Mouse (Mus musculus) stomach, postnatal 0 days (tissue): ENCODE measurements at regions not wholly inside any gene's neighbourhood (a gene's known extent, or its start where the extent isn't known, plus 50 kb on each side); places are given as distances from the start of the nearest gene placed in this dataset.

Experiments
- ATAC-seq: fragments of 200-750 bp; cut with Nextera tagmentation; 2 replicates; pipeline ENCODE4 v1.8.0; 2017; ENCODE audit not compliant: low FRiP score, low TSS enrichment
- DNase-seq: peaks from one replicate; pipeline ENCODE4 v3.0.0-alpha.2; 2016; ENCODE audit warnings: low spot score
- H3K27ac ChIP-seq: fragments of 300-500 bp; sonication (generic); replicated peaks from 2 replicates; pipeline ENCODE4 v1.5.1; 2014; ENCODE audit warnings: mild to moderate bottlenecking, control low read depth
- H3K27me3 ChIP-seq: fragments of 300-500 bp; sonication (generic); 2 replicates; pipeline ENCODE4 v1.6.1; 2014; ENCODE audit warnings: low read length; ENCODE audit not compliant: control insufficient read depth, insufficient read depth
- H3K36me3 ChIP-seq: fragments of 300-500 bp; sonication (generic); 2 replicates; pipeline ENCODE4 v1.6.1; 2014; ENCODE audit warnings: low read length, mixed read lengths; ENCODE audit not compliant: control insufficient read depth, insufficient read depth
- H3K4me1 ChIP-seq: fragments of 300-500 bp; sonication (generic); replicated peaks from 2 replicates; pipeline ENCODE4 v1.6.1; 2014; ENCODE audit warnings: antibody characterized with exemption; ENCODE audit not compliant: control insufficient read depth, insufficient read depth
- H3K4me2 ChIP-seq: fragments of 300-500 bp; sonication (generic); replicated peaks from 2 replicates; pipeline ENCODE4 v1.6.1; 2014; ENCODE audit warnings: low read depth, mild to moderate bottlenecking, control low read depth, moderate library complexity
- H3K4me3 ChIP-seq: fragments of 300-500 bp; sonication (generic); 2 replicates; pipeline ENCODE4 v1.5.1; 2014; ENCODE audit warnings: low read depth, low read length, control low read depth
- H3K9ac ChIP-seq: fragments of 300-500 bp; sonication (generic); 2 replicates; pipeline ENCODE4 v1.6.1; 2014; ENCODE audit warnings: mild to moderate bottlenecking, low read length, control low read depth, mixed read lengths
- H3K9me3 ChIP-seq: fragments of 300-500 bp; sonication (generic); 2 replicates; pipeline ENCODE4 v1.6.1; 2016; ENCODE audit warnings: low read length; ENCODE audit not compliant: control insufficient read depth
- CTCF ChIP-seq: IDR thresholded peaks from 2 replicates; pipeline ENCODE4 v1.5.1; 2016; ENCODE audit warnings: antibody characterized with exemption, low read depth, mild to moderate bottlenecking, moderate library complexity
- EP300 ChIP-seq: optimal IDR thresholded peaks from 2 replicates; pipeline ENCODE3; 2016; ENCODE audit warnings: antibody characterized with exemption
- WGBS: fragments of 180-500 bp; shearing (Covaris S2); extraction: QIAGEN DNeasy Blood & Tissue Kit; methylation state at CpG from one replicate; pipeline ENCODE4 v1.1.7; 2014; 5-methylcytosine and 5-hydroxymethylcytosine counted together

DNA sequence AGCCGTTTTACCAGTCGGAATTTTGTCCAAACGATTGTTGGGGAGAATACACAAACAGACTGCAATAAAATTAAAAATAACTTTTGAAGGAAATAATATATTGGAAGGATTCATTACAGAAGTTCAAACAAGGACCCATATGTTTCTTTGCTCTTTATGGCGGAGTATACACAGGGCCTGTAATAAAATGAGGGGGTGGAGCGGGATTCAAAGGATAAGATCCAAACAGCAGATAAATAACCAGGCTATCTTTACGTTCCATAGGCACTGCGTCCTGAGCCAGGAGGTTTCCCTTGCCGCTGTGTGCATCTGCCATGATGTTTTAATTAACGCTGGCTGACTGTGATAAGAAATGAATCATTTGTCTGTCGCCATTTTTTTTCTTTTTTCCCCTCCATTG, 490.6 kb upstream of the Sall1 start:
- WGBS = 63% methylated on average over 10 of the region's 10 CpGs
- Histone ChIP-seq H3K9ac (no peak overlapping the region), H3K4me2 (no peak overlapping the region), H3K36me3 (no peaks in the 10 kb centered on the region), H3K4me1 (no peaks in the 10 kb centered on the region), H3K9me3 (no peaks in the 10 kb centered on the region), H3K27me3 (no peaks in the 10 kb centered on the region), H3K4me3 (no peak overlapping the region), H3K27ac (no peak overlapping the region)
- DNase-seq (no peak), ATAC-seq (no peak)
- TF ChIP-seq EP300 (no peak), CTCF (no peak)

DNA sequence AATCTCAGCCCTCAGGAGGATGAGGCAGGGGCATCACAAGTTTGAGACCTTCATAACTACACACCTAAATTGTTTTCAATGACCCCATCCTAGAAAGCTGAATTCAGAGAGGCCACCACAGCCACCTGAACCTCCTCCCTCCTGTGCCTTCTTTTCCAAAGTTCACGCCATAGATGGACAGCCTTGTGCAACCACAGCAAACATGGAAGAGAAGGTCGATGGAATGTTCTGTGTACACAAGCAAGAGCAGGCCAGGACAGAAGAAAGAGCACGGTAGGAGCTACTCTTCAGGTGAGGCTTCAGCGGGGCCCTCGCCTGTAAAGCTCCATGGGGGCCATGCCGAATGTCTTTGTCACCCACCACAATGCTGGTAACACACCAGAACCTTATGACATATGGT, 481.1 kb upstream of the Sall1 start:
- no peak overlapping the region for H3K4me2 ChIP-seq
- ATAC-seq = no peak
- TF ChIP-seq EP300 (no peak), CTCF (no peak)
- WGBS = 70% methylated on average over 6 of the region's 6 CpGs
- DNase-seq = no peak
- no peaks in the 10 kb centered on the region for H3K4me1 ChIP-seq
- H3K9me3 ChIP-seq = no peaks in the 10 kb centered on the region
- H3K27ac ChIP-seq = no peak overlapping the region
- no peak overlapping the region for H3K4me3 ChIP-seq
- H3K36me3 ChIP-seq = no peaks in the 10 kb centered on the region
- no peaks in the 10 kb centered on the region for H3K27me3 ChIP-seq
- no peak overlapping the region for H3K9ac ChIP-seq

GRCm38 (mm10) chr8:89523336-89523735, 479.4 kb upstream of the Sall1 start:
- DNase-seq = no peak
- ATAC-seq = no peak
- H3K27ac ChIP-seq = no peak overlapping the region
- 81% methylated on average over 3 of the region's 3 CpGs for WGBS
- no peak overlapping the region for H3K4me2 ChIP-seq
- H3K4me3 ChIP-seq = no peak overlapping the region
- no peaks in the 10 kb centered on the region for H3K4me1 ChIP-seq
- TF ChIP-seq CTCF = no peak
- TF ChIP-seq EP300 = no peak
- no peaks in the 10 kb centered on the region for H3K36me3 ChIP-seq
- H3K27me3 ChIP-seq = no peaks in the 10 kb centered on the region
- no peaks in the 10 kb centered on the region for H3K9me3 ChIP-seq
- no peak overlapping the region for H3K9ac ChIP-seq

- Histone ChIP-seq H3K4me1 (no peaks in the 10 kb centered on the region), H3K27me3 (no peaks in the 10 kb centered on the region), H3K9ac (no peak overlapping the region), H3K9me3 (no peaks in the 10 kb centered on the region), H3K27ac (no peak overlapping the region), H3K4me3 (no peak overlapping the region), H3K4me2 (no peak overlapping the region), H3K36me3 (no peaks in the 10 kb centered on the region)
- 54% methylated on average over 2 of the region's 2 CpGs for WGBS
- ATAC-seq (no peak), DNase-seq (no peak)
- TF ChIP-seq CTCF = no peak
- TF ChIP-seq EP300 = no peak
Measured at GRCm38 (mm10) chr8:89516602-89517001, 472.6 kb upstream of the Sall1 start.

GRCm38 (mm10) chr8:89514270-89514669, 470.3 kb upstream of the Sall1 start:
- WGBS = 50% methylated on average over 3 of the region's 3 CpGs
- no peak for TF ChIP-seq EP300
- DNase-seq (no peak), ATAC-seq (no peak)
- H3K27me3 ChIP-seq = no peaks in the 10 kb centered on the region
- no peak overlapping the region for H3K4me3 ChIP-seq
- H3K36me3 ChIP-seq = no peaks in the 10 kb centered on the region
- no peaks in the 10 kb centered on the region for H3K9me3 ChIP-seq
- no peak overlapping the region for H3K9ac ChIP-seq
- no peak overlapping the region for H3K4me2 ChIP-seq
- no peaks in the 10 kb centered on the region for H3K4me1 ChIP-seq
- H3K27ac ChIP-seq = no peak overlapping the region

GRCm38 (mm10) chr8:89507639-89508038, 463.7 kb upstream of the Sall1 start:
- Histone ChIP-seq H3K9ac (no peak overlapping the region), H3K9me3 (no peaks in the 10 kb centered on the region), H3K27me3 (no peaks in the 10 kb centered on the region), H3K36me3 (no peaks in the 10 kb centered on the region), H3K4me3 (no peak overlapping the region), H3K4me2 (no peak overlapping the region), H3K27ac (no peak overlapping the region), H3K4me1 (no peaks in the 10 kb centered on the region)
- ATAC-seq (no peak), DNase-seq (no peak)
- WGBS = 43% methylated on average over 6 of the region's 6 CpGs
- TF ChIP-seq CTCF (no peak), EP300 (no peak)
